Mouse (Mus musculus): ENCODE data around the gene Btnl10. TPM values are rescaled to one million over a fixed set of nuclear protein-coding genes. Genes with fewer than 3 reads are reported as not detected.

The Btnl10 gene
- total RNA-seq, 2 experiments from 2014 or later = 2.7 to 4.9 TPM

DNA sequence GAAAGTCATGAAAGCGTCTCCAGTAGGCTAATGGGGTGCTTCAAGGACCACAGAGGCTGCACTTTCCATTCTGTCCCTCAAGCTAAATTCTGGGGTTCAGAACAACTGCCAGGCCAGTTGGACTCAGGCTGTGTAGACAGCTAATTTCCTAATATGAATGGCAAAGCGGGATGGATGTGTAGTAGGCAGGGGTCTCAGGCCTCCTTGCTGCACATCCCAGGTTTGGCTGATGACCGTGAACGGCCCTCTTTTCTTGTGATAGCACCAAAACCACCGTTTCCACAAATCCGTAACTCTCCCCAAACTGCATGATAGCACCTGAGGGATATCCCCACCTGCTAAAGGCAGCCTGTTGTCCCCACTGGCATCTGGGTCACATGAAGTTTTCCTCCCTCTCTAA is 40.8 kb downstream of the Btnl10 start:
- no peak for DNase-seq (ENCODE audit: low spot score in 2 of 2)

DNA sequence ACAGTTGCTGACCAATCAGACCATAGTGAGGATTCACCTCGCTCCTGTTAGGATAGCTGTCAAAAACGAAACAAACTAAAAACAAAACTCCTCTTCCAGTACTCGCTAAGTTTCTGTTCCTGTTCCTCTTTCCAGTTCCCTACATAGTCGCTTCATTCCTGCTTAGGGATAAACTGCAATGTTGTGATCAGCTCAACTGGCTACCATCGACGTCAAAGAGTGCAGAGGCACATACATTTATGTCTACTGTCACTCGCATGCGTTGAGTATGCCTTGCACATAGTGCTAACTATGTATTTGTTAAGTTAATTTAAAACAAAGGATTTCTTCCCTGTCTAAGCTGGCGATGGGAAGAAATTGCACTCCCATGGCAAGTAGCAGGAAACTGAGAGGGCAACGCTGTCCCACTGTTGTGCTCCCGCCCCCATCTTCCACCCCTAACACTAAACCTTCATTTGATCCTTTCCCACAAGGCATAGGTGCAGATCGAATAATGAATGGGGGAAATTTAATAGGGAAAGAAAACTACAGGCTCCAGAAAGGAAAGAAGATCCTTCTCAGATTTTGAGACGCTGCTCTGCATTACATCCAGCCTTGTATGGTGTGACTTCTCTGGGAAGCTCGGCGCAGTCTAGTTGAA is 41.6 kb downstream of the Btnl10 start:
- no peak for DNase-seq (ENCODE audit: low spot score in 2 of 2)

DNA sequence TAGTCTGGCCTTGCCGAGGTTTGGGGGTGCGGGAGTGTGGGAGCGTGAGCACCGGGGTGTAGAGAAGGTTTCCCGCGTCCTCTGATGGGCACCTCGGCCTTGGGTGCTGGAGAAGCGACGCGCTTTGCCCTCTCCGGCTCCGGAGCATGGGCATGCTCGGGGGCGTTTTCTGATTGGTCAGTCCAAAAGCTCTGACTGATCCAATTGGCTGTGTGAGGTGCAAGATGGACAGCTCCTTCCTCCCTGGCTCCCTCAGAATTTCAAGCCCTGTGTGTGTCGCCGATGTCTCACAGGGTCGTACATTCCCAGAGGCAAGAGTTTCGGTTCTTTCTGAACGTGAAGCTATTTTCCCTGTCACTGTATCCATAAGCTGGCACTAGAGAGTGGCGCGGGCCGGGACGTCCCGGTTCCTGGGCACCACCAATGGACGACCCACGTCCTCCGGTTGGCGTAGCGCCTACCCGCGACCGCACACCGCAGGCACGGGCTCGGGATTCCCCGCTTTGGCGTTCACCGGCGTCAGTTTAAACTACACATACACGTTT is 42.3 kb downstream of the Btnl10 start:
- DNase-seq (ENCODE audit: low spot score in 2 of 2) = peak; percentile 50 to 53

DNA sequence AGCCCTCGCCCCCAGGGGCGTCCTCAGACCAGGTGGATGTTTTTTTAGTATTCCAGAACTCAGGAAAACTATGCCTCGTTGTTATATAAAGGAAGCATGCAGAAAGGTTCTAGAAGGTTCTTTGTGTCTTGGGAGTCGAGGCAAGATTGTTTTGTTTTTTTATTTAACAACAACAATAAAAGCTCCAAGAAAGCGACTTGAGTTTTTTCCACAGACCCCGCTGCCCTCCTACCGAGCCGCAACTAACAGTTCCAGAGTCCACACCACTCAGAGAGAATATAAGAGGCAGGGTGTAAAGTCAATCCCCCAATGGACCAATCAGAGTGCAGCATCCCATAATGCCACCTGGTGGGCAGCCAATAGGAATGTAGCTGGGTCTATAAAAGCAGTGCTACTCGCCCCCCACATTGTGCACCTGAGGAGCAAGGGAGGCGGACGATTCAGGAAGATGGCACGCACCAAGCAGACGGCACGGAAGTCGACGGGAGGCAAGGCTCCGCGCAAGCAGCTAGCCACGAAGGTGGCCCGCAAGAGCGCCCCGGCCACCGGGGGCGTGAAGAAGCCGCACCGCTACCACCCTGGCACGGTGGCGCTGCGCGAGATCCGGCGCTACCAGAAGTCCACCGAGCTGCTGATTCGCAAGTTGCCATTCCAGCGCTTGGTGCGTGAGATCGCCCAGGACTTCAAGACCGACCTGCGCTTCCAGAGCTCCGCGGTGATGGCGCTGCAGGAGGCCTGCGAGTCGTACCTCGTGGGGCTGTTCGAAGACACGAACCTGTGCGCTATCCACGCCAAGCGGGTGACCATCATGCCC is 43.9 kb downstream of the Btnl10 start:
- no peak for DNase-seq (ENCODE audit: low spot score in 2 of 2)

DNA sequence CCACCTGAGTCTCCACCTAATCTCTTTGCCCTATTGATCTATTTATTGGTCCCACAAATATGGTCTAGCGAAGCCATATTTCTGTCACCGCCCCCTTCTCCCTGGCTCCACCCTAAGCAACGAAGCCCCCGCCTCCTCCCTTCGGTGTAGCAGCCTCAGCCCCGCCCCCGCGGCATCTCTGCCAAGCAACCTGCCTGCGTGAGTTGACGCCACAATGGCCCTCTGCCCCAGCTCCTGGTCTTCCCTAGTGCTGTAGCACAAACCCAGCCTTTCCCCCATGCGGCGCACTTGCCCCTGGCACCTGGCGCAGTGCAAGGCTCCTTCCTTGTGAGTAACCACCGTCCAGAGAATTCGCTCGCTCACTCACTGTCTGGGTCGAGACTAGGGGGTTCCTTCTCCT is 45.8 kb downstream of the Btnl10 start:
- DNase-seq (ENCODE audit: low spot score in 2 of 2) = no peak

DNA sequence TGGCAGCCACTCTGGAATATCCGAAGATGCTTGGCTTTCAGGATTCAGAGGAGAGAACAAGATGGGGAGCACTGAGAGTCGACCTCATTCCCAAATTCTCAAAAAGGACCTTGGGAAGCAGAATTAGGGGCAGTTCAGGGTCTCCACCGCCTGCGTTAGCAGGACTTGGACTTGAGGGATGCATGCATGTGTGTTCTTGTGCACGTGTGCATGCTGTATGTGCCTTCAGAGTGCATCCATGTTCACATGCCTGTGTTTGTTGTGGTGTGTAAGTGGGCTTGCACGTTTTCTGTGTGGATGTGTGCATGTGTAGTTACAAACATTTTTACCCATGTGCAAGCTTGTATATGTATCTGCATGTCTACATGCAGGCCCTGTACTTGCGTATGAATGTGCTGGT is 46.5 kb downstream of the Btnl10 start:
- no peak for DNase-seq (ENCODE audit: low spot score in 2 of 2)

DNA sequence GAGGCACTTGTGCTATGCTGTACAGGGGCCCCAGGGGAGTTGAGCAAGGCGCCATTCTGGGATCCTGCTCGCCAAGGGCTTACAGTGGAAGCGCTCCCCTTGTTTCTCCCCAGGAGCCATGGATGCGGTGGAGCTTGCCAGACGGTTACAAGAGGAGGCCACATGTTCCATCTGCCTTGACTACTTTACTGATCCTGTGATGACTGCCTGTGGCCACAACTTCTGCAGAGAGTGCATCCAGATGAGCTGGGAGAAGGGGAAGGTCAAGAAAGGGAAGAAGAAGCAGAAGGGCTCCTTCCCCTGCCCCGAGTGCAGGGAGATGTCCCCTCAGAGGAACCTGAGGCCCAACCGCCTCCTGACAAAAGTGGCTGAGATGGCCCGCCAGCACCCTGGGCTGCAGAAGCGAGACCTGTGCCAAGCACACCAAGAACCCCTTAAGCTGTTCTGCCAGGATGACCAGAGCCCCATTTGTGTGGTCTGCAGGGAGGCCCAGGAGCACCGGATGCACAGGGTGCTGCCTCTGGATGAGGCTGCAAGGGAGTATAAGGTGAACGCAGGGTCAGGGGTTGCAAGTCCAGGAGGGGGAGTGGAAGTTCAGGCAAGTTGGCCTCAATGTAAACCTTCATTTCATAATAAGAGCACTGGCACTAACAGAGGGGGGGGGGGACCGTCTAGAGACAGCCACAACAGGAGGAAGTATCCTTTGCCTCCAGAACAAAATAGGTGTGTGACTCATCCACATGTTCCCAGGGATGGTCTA is 47.5 kb downstream of the Btnl10 start:
- no peak for DNase-seq (ENCODE audit: low spot score in 2 of 2)

DNA sequence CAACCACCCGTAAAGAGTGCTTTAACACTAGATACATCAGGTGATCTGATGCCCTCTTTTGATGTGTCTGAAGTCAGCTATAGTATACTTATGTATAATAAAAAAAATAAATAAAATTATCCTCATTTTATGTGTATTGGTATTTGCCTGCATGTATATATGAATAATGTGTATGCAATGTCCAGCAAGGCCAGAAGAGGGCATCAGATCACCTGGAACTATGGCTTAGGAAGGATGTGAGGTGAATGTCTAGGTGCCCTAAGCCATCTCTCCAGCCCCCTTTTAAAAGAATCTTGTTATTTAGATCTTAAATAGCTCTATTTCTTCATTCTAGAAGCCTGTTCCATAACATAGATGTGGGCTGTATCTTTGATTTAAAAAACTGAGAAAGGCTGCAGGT is 49.6 kb downstream of the Btnl10 start:
- DNase-seq (ENCODE audit: low spot score in 2 of 2) = no peak

DNA sequence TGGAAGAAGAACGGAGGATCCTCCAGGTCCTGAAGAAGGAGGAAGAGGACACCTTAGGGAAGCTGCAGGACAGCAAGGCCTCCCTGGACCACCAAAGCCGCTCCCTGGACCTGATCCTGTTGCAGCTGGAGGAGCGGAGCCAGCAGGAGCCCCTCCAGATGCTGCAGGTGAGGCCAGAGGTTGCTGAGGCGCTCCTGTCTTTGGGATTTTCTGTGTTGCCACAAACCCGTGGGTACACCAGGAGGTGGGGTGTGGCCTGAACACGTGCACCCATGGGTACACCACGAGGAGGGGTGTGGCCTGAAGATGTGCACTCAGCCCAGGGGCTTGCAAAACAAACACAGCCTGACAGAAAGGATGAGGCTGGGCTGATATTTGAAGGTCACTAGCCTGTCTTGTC is 50.8 kb downstream of the Btnl10 start:
- no peak for DNase-seq (ENCODE audit: low spot score in 2 of 2)

DNA sequence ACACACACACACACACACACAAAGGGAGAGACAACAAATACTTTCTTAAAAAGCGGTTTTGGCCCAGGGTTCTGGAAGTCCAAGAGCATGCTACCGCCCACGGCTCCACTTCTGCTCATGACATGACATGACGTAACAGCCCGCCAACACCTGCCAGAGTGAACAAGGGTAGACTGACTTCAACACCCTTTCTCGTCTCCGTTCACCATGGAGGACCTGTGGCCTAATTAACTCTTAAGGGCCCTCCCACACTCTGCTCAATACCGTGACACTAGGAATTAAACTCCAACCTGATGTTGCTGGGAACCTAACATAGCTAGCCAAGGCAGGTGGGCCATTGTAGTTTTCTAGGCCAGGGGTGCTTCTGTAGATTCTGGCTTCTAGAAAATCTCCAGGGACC is 51.3 kb downstream of the Btnl10 start:
- no peak for DNase-seq (ENCODE audit: low spot score in 2 of 2)

DNA sequence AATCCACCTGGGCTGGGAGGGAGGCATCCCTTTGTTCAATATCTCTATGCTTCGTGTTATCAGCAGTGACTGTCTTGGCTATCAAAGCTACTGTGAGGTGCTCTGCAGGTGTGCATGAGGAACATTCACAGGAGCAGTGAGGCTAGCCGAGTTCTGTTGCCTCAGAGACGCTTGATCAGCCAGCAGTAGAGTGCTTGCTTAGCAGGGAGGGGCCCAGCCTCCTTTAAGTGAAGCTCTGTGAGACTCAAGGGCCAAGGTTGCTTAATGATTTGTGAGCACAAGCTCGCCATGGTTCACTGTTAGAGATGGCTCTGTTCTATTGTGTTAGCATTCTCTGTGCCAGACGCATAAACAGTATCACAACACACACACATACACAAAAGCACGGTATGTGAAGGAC is 52.0 kb downstream of the Btnl10 start:
- DNase-seq (ENCODE audit: low spot score in 2 of 2) = no peak

DNA sequence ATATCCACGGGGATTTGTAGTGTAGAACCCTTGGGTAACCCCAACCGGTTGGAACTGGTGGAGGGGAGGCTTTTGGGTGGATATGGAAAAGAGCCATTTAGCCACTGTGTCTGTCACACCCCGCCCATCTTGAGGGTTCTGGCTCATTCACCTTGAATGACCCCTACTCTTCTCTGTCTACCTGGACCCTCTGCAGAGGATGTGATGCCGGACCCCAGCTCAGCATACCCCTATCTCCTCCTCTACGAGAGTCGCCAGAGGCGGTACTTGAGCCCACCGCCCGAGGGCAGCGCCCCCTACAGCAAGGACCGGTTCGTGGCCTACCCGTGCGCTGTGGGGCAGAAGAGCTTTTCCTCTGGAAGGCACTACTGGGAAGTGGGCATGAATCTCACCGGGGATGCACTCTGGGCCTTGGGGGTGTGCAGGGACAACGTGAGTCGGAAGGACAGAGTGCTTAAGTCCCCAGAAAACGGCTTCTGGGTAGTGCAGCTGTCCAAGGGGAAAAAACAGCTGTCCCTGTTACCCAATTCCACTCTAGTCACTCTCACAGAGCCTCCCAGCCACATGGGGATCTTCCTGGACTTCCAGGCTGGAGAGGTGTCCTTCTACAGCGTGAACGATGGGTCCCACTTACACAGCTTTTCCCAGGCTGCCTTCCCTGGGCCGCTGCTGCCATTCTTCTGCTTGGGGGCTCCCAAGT is 53.3 kb downstream of the Btnl10 start:
- no peak for DNase-seq (ENCODE audit: low spot score in 2 of 2)

DNA sequence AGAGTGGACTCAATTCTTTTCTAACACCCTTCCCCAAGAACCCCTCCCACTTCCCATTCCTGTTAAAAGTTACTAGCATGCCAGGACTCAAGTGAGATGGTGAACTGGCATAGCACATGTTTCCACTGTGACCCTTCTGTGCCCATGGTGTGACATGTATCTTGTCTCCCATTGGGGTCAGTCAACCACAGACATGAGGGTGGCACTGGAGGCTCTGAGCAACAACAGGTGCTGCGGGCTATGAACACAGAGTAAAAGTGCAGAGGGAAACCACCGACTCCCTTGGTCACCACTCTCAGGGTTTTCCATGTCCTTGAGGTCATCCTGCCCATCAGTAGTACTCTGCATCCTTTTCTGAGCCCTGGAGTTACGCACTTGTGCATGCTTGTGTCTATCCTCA is 54.1 kb downstream of the Btnl10 start:
- no peak for DNase-seq (ENCODE audit: low spot score in 2 of 2)

DNA sequence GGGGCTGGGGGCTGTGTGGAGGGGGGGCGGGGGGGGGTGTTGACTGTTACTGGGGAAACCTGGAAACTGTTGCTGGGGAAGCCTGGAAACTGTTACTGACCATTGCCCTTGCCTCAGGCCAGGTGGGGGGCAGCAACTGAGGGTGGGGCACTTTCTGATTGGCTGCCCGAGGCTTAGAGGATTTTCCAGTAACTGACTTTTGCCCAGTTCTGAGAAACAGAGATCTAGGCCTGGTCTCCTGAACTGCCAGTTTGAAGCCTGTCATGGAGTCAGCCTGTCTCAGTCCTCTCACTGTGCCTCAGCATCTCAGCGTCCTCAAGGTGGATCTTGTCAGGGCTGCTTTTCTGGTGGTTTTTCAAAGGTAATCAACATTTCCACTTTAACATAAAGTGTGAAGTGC is 56.7 kb downstream of the Btnl10 start:
- DNase-seq (ENCODE audit: low spot score in 2 of 2) = no peak

Small RNAs within 50 kb of the gene (microRNA-seq; reads per million reads assigned to microRNA genes)
- gene Gm44313 = not detected

Other genes with a start within 250 kb of the Btnl10 start
- not detected for gene Olfr320, start 236.8 kb upstream of the Btnl10 start, total RNA-seq (2021)
- not detected for gene Olfr319, start 218.7 kb upstream of the Btnl10 start, total RNA-seq (2021)
- not detected for gene Olfr318, start 193.9 kb upstream of the Btnl10 start, total RNA-seq (2021)
- not detected for gene Olfr317, start 178.7 kb upstream of the Btnl10 start, total RNA-seq (2021)
- gene Olfr316, start 165.2 kb upstream of the Btnl10 start, total RNA-seq (2021) = not detected
- gene Olfr315, start 144.7 kb upstream of the Btnl10 start, total RNA-seq (2021) = not detected
- gene Olfr314, start 135.0 kb upstream of the Btnl10 start, total RNA-seq (2021) = not detected
- gene Fam183b, start 115.9 kb upstream of the Btnl10 start, total RNA-seq (2021) = 1 to 10 TPM; 4.8 to 6.0 TPM
- gene Olfr313, start 102.9 kb upstream of the Btnl10 start, total RNA-seq (2021) = not detected
- gene Olfr312, start 88.7 kb upstream of the Btnl10 start, total RNA-seq (2021) = not detected
- not detected for gene Olfr311, start 78.7 kb upstream of the Btnl10 start, total RNA-seq (2021)
- 10 to 100 TPM; 12.7 to 13.3 TPM for gene Gm12258, start 70.8 kb upstream of the Btnl10 start, total RNA-seq (2021)
- gene 2810021J22Rik, start 50.7 kb upstream of the Btnl10 start, total RNA-seq (2021) = 10 to 100 TPM; 10.8 to 12.0 TPM
- gene Zfp39, start 13.7 kb upstream of the Btnl10 start, total RNA-seq (2021) = 1 to 10 TPM; 7.3 to 8.9 TPM
- gene Rnf187, start 21.0 kb downstream of the Btnl10 start, total RNA-seq (2021) = 100 to 1,000 TPM; 171 to 181 TPM
- gene Hist3h2ba, start 31.0 kb downstream of the Btnl10 start, total RNA-seq (2021) = 10 to 100 TPM; 58.4 to 77.5 TPM
- gene Hist3h2a, start 36.8 kb downstream of the Btnl10 start, total RNA-seq (2021) = 10 to 100 TPM; 47.6 to 64.4 TPM
- under 1 TPM; 0.08 to 0.36 TPM for gene Trim17, start 36.8 kb downstream of the Btnl10 start, total RNA-seq (2021)
- gene Trim11, start 60.2 kb downstream of the Btnl10 start, total RNA-seq (2021) = 10 to 100 TPM; 34.1 to 34.8 TPM
- 10 to 100 TPM in 1 of 2 experiments, 1 to 10 TPM in 1; 9.0 to 22.3 TPM for gene Obscn, start 218.5 kb downstream of the Btnl10 start, total RNA-seq (2021)
- gene Iba57, start 245.8 kb downstream of the Btnl10 start, total RNA-seq (2021) = 10 to 100 TPM; 17.7 to 18.4 TPM

All from adrenal gland, postnatal 4 days (tissue).